Mouse (Mus musculus) forebrain, postnatal 0 days (tissue): ENCODE measurements at regions not wholly inside any gene's neighbourhood (a gene's known extent, or its start where the extent isn't known, plus 50 kb on each side); places are given as distances from the start of the nearest gene placed in this dataset.

Experiments
- ATAC-seq: fragments of 200-750 bp; cut with Nextera tagmentation; 2 replicates; pipeline ENCODE4 v1.8.0; 2017; ENCODE audit warnings: mild to moderate bottlenecking, moderate library complexity
- DNase-seq: peaks from one replicate; pipeline ENCODE4 v3.0.0-alpha.2; 2015
- H3K27ac ChIP-seq: fragments of 300-500 bp; sonication (generic); 2 replicates; pipeline ENCODE4 v1.5.1; 2014; ENCODE audit warnings: low read depth, mild to moderate bottlenecking, antibody characterized with exemption, low read length, moderate library complexity, mixed read lengths
- H3K27me3 ChIP-seq: fragments of 300-500 bp; sonication (generic); 2 replicates; pipeline ENCODE4 v1.6.1; 2014; ENCODE audit warnings: mild to moderate bottlenecking, low read length, mixed read lengths; ENCODE audit not compliant: insufficient read depth
- H3K36me3 ChIP-seq: fragments of 300-500 bp; sonication (generic); 2 replicates; pipeline ENCODE4 v1.6.1; 2014; ENCODE audit warnings: mild to moderate bottlenecking, moderate library complexity; ENCODE audit not compliant: insufficient read depth
- H3K4me1 ChIP-seq: fragments of 300-500 bp; sonication (generic); 2 replicates; pipeline ENCODE4 v1.6.1; 2014; ENCODE audit warnings: antibody characterized with exemption; ENCODE audit not compliant: insufficient read depth
- H3K4me2 ChIP-seq: fragments of 300-500 bp; sonication (generic); 2 replicates; pipeline ENCODE4 v1.6.1; 2014; ENCODE audit warnings: low read depth, mild to moderate bottlenecking, moderate library complexity
- H3K4me3 ChIP-seq: fragments of 300-500 bp; sonication (generic); 2 replicates; pipeline ENCODE4 v1.5.1; 2014; ENCODE audit warnings: low read depth, low read length, mixed read lengths
- H3K9ac ChIP-seq: fragments of 300-500 bp; sonication (generic); 2 replicates; pipeline ENCODE4 v1.6.1; 2014; ENCODE audit warnings: mild to moderate bottlenecking
- H3K9me3 ChIP-seq: fragments of 300-500 bp; sonication (generic); 2 replicates; pipeline ENCODE4 v1.6.1; 2016; ENCODE audit warnings: low read length
- CTCF ChIP-seq: sonication (generic); IDR thresholded peaks from 2 replicates; pipeline ENCODE4 v1.5.1; 2016; ENCODE audit warnings: antibody characterized with exemption, control low read depth, low read depth
- WGBS: fragments of 180-500 bp; shearing (Covaris S2); extraction: QIAGEN DNeasy Blood & Tissue Kit; methylation state at CpG from one replicate; pipeline ENCODE4 v1.1.7; 2014; 5-methylcytosine and 5-hydroxymethylcytosine counted together

DNA sequence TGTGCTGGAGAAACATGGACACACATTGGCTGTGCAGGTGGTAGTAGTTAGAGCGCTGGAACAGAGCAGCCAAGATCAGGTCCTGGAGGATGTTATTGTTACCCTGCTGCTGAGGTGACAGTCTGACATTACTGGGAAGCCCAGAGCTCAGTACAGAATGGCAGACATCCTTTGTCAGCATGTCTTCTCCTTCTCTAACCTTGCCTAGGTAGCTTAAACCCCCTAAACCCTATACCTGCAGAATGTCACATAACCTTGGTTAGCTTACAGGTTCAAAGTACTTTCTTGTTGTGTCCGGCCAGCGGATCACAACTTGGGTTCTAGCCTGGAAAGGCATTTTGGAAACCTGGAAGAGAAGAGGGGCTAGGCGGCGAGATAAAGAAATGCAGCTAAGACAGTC, 83.3 kb upstream of the Rorb start:
- no peaks in the 10 kb centered on the region for H3K4me1 ChIP-seq
- H3K27ac ChIP-seq, result no peak overlapping the region
- H3K4me3 ChIP-seq, result no peak overlapping the region
- H3K4me2 ChIP-seq, result no peak overlapping the region
- no peaks in the 10 kb centered on the region for H3K27me3 ChIP-seq
- 71% methylated on average over 5 of the region's 5 CpGs for WGBS
- H3K9me3 ChIP-seq, result no peaks in the 10 kb centered on the region
- no peak overlapping the region for H3K9ac ChIP-seq
- H3K36me3 ChIP-seq, result no peaks in the 10 kb centered on the region
- ATAC-seq (no peak), DNase-seq (no peak)
- TF ChIP-seq CTCF, result no peak

- Histone ChIP-seq H3K27me3 (no peaks in the 10 kb centered on the region), H3K9ac (no peak overlapping the region), H3K4me1 (no peaks in the 10 kb centered on the region), H3K27ac (no peak overlapping the region), H3K4me2 (no peak overlapping the region), H3K36me3 (no peaks in the 10 kb centered on the region), H3K9me3 (no peaks in the 10 kb centered on the region), H3K4me3 (no peak overlapping the region)
- no peak for TF ChIP-seq CTCF
- 56% methylated on average over 1 of the region's 1 CpGs for WGBS
- no peak for DNase-seq
- ATAC-seq, result no peak
Observed at GRCm38 (mm10) chr19:19172767-19173166, 61.8 kb upstream of the Rorb start.

DNA sequence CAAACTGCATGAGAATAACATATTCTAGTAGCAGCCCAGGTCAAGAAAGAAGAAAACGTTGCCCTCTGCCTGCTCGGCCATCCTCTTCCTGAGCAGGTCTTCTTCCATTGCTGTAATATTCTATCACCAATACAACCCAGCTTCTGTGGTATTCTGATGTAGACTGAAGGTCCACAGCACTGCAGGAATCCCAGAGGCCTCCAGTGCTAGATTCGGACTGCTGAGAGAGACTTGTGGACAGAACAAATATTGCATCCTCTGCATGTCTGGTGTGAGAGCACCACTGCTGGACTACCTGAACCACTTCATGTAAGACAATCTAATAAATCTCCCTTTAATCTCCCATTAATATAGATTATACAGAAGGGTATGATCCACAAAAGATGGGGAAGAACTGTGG, 59.8 kb upstream of the Rorb start:
- Histone ChIP-seq H3K9me3 (no peaks in the 10 kb centered on the region), H3K4me2 (no peak overlapping the region), H3K4me3 (no peak overlapping the region), H3K4me1 (no peaks in the 10 kb centered on the region), H3K36me3 (no peaks in the 10 kb centered on the region), H3K27me3 (no peaks in the 10 kb centered on the region), H3K9ac (no peak overlapping the region), H3K27ac (no peak overlapping the region)
- WGBS, result 96% methylated on average over 3 of the region's 3 CpGs
- no peak for TF ChIP-seq CTCF
- no peak for DNase-seq
- no peak for ATAC-seq
